In genomic region chr2:118725511-118725910, GRCm38 (mm10) we compare ENCODE assay signal across 35 mouse cellular contexts. TPM values are rescaled to one million over a fixed set of nuclear protein-coding genes. Genes with fewer than 3 reads are reported as not detected.
DNase-seq lines count a peak whose midpoint lies in the region; ATAC-seq lines count a peak whose summit lies in the region.
"Had no signal": no experiment of that assay in that cellular context is flagged by ENCODE, and none has a peak within 500 bp of the region (broad histone marks: within the 10 kb centered on the region; RNA-seq: fewer than 3 reads in every experiment).

No protein-coding gene starts in this region.

- 0 out of 2 replicates have a peak, but pooled peaks cover 3% of the 10 kb centered on the region for H3K4me1 ChIP-seq in midbrain, embryonic 11.5 days (ENCODE audit: control insufficient read depth, insufficient read depth, low read length)
- H3K4me1 ChIP-seq in midbrain, embryonic 10.5 days: peaks cover 12% of the 10 kb centered on the region
- no peaks in the 10 kb centered on the region; the same call in 1 of the 2 replicates for H3K4me1 ChIP-seq in forebrain, embryonic 14.5 days (ENCODE audit: control insufficient read depth, insufficient read depth, low read length)
- H3K4me1 ChIP-seq: hindbrain, embryonic 15.5 days had no signal

- no peak overlapping the region for H3K27ac ChIP-seq in midbrain, embryonic 11.5 days (ENCODE audit: low read depth, low read length)
- H3K27ac ChIP-seq in midbrain, embryonic 10.5 days (replicated peaks): no peak overlapping the region
- H3K27ac ChIP-seq in forebrain, embryonic 14.5 days (ENCODE audit: low read depth, low read length): no peak overlapping the region
- H3K27ac ChIP-seq: embryonic facial prominence, embryonic 13.5 days; forebrain, embryonic 10.5 days; heart, adult 2 months; hindbrain, embryonic 10.5 days; hindbrain, embryonic 15.5 days; lung, embryonic 15.5 days had no signal

- H3K4me3 ChIP-seq in midbrain, embryonic 11.5 days (ENCODE audit: low read depth, low read length): no peak overlapping the region
- no peak overlapping the region for H3K4me3 ChIP-seq in midbrain, embryonic 10.5 days
- H3K4me3 ChIP-seq in forebrain, embryonic 14.5 days (ENCODE audit: low read depth, low read length): no peak overlapping the region
- H3K4me3 ChIP-seq: embryonic facial prominence, embryonic 13.5 days; forebrain, embryonic 10.5 days; heart, adult 2 months; heart, embryonic 12.5 days; hindbrain, embryonic 10.5 days; hindbrain, embryonic 15.5 days; lung, embryonic 15.5 days had no signal

- H3K36me3 ChIP-seq in midbrain, embryonic 11.5 days (ENCODE audit: control insufficient read depth, insufficient read depth, low read length): no peaks in the 10 kb centered on the region
- H3K36me3 ChIP-seq in midbrain, embryonic 10.5 days: no peaks in the 10 kb centered on the region
- no peaks in the 10 kb centered on the region for H3K36me3 ChIP-seq in forebrain, embryonic 14.5 days (ENCODE audit: control insufficient read depth, insufficient read depth, low read length)
- H3K36me3 ChIP-seq: embryonic facial prominence, embryonic 13.5 days; forebrain, embryonic 10.5 days; heart, embryonic 12.5 days; hindbrain, embryonic 10.5 days; hindbrain, embryonic 15.5 days; lung, embryonic 15.5 days had no signal

- 85% methylated on average over 4 of the region's 4 CpGs for WGBS in midbrain, embryonic 11.5 days
- 92% methylated on average over 4 of the region's 4 CpGs for WGBS in midbrain, embryonic 10.5 days
- 87% methylated on average over 4 of the region's 4 CpGs for WGBS in forebrain, embryonic 14.5 days

- H3K9ac ChIP-seq in midbrain, embryonic 11.5 days (ENCODE audit: low read length): no peak overlapping the region
- H3K9ac ChIP-seq in forebrain, embryonic 14.5 days (ENCODE audit: low read length): no peak overlapping the region
- H3K9ac ChIP-seq: embryonic facial prominence, embryonic 13.5 days; heart, embryonic 12.5 days; hindbrain, embryonic 15.5 days; lung, embryonic 15.5 days had no signal

- ATAC-seq in midbrain, embryonic 11.5 days (ENCODE audit: low FRiP score): no peak
- ATAC-seq in forebrain, embryonic 14.5 days: no peak
- ATAC-seq: activated CD4-positive, CD25-positive, alpha-beta regulatory T cell, adult 4 months; forebrain, embryonic 16.5 days; inflammation-experienced regulatory T-cells, adult 6 months had no signal

- no peak overlapping the region for H3K4me2 ChIP-seq in midbrain, embryonic 11.5 days
- H3K4me2 ChIP-seq in forebrain, embryonic 14.5 days (ENCODE audit: low read length): no peak overlapping the region
- H3K4me2 ChIP-seq: embryonic facial prominence, embryonic 13.5 days; heart, embryonic 12.5 days; hindbrain, embryonic 15.5 days; liver, embryonic 11.5 days; lung, embryonic 15.5 days had no signal

- peak; percentile 37 to 61 for DNase-seq in kidney, adult 8-10 months
- DNase-seq in kidney, postnatal 25 days: no peak
- peak; percentile 8 for DNase-seq in midbrain, embryonic 11.5 days (ENCODE audit: low spot score, missing footprints)
- no peak for DNase-seq in midbrain, embryonic 10.5 days (ENCODE audit: low spot score)
- DNase-seq in adrenal gland, adult 2 months: peak; percentile 83
- peak; percentile 30 for DNase-seq in adrenal gland, postnatal 25 days
- no peak for DNase-seq in forebrain, embryonic 14.5 days (ENCODE audit: low spot score)
- DNase-seq: B cell, adult 2 months; cerebellum, adult 11 months; cerebellum, adult 9-10 months; kidney, adult 11 months; layer of hippocampus, adult 9-11 months; midbrain, embryonic 14.5 days; right cerebral cortex, postnatal 4 days; thymus, adult 2 months had no signal

- H3K9me3 ChIP-seq in midbrain, embryonic 11.5 days (ENCODE audit: control insufficient read depth, low read length): no peaks in the 10 kb centered on the region
- H3K9me3 ChIP-seq in midbrain, embryonic 10.5 days (replicated peaks): no peaks in the 10 kb centered on the region
- no peaks in the 10 kb centered on the region for H3K9me3 ChIP-seq in forebrain, embryonic 14.5 days (replicated peaks; ENCODE audit: control insufficient read depth, low read length)
- H3K9me3 ChIP-seq: embryonic facial prominence, embryonic 13.5 days; forebrain, embryonic 10.5 days; heart, embryonic 12.5 days; hindbrain, embryonic 10.5 days; hindbrain, embryonic 15.5 days; lung, embryonic 15.5 days had no signal

- peaks cover 2% of the 10 kb centered on the region; the same call in 1 of the 2 replicates for H3K27me3 ChIP-seq in midbrain, embryonic 11.5 days (ENCODE audit: control insufficient read depth, insufficient read depth, low read length)
- peaks cover 56% of the 10 kb centered on the region for H3K27me3 ChIP-seq in midbrain, embryonic 10.5 days (ENCODE audit: low read depth, poor library complexity, severe bottlenecking)
- H3K27me3 ChIP-seq in forebrain, embryonic 14.5 days (replicated peaks; ENCODE audit: control insufficient read depth, insufficient read depth, low read length): peaks cover 3% of the 10 kb centered on the region; the same call in 1 of the 2 replicates

RNA-seq across cellular contexts. Expression of gene Plcb2, which starts 2.7 kb away (rescaled TPM):
- polyA plus RNA-seq in midbrain, embryonic 11.5 days (2014; fragmentation: Nextera tagmentation; extraction: Ambion mirVana): 0.20 and 0.33 TPM in 2 replicates
- polyA plus RNA-seq in midbrain, embryonic 10.5 days (2016; fragmentation: Nextera tagmentation; extraction: Ambion mirVana): 0.09 and 0.34 TPM in 2 replicates
- 1 to 10 TPM; 1.6 to 2.4 TPM for total RNA-seq in adrenal gland, adult 2 months (2021)
- 0.97 and 1.4 TPM in 2 replicates for polyA plus RNA-seq in adrenal gland, adult 2 months (2012; rRNA removed)
- 0.76 and 2.1 TPM in 2 replicates for total RNA-seq in adrenal gland, postnatal 25 days (2021)
- 0.48 and 0.57 TPM in 2 replicates for polyA plus RNA-seq in forebrain, embryonic 14.5 days (2014; fragmentation: Nextera tagmentation; extraction: Ambion mirVana)

RNA-seq across cellular contexts. Expression of gene Inafm2, which starts 20.0 kb away (rescaled TPM):
- polyA plus RNA-seq in midbrain, embryonic 11.5 days (2014; fragmentation: Nextera tagmentation; extraction: Ambion mirVana): 36.0 and 39.9 TPM in 2 replicates
- polyA plus RNA-seq in midbrain, embryonic 10.5 days (2016; fragmentation: Nextera tagmentation; extraction: Ambion mirVana): 24.2 and 24.6 TPM in 2 replicates
- 10 to 100 TPM; 30.0 to 45.0 TPM for total RNA-seq in adrenal gland, adult 2 months (2021)
- 22.1 and 31.3 TPM in 2 replicates for polyA plus RNA-seq in adrenal gland, adult 2 months (2012; rRNA removed)
- 33.9 and 37.3 TPM in 2 replicates for total RNA-seq in adrenal gland, postnatal 25 days (2021)
- 32.1 and 33.7 TPM in 2 replicates for polyA plus RNA-seq in forebrain, embryonic 14.5 days (2014; fragmentation: Nextera tagmentation; extraction: Ambion mirVana)

RNA-seq across cellular contexts. Expression of gene Ankrd63, which starts 21.7 kb away (rescaled TPM):
- not detected in 2 replicates for polyA plus RNA-seq in midbrain, embryonic 11.5 days (2014; fragmentation: Nextera tagmentation; extraction: Ambion mirVana)
- not detected in 2 replicates for polyA plus RNA-seq in midbrain, embryonic 10.5 days (2016; fragmentation: Nextera tagmentation; extraction: Ambion mirVana)
- under 1 TPM; 0.14 to 0.35 TPM for total RNA-seq in adrenal gland, adult 2 months (2021)
- 0.26 and 0.29 TPM in 2 replicates for polyA plus RNA-seq in adrenal gland, adult 2 months (2012; rRNA removed)
- total RNA-seq in adrenal gland, postnatal 25 days (2021): 0.27 and 0.67 TPM in 2 replicates
- 0.28 and 0.41 TPM in 2 replicates for polyA plus RNA-seq in forebrain, embryonic 14.5 days (2014; fragmentation: Nextera tagmentation; extraction: Ambion mirVana)
- total RNA-seq: gastrocnemius, adult 8-10 months; monocyte, adult 5-6 weeks had no signal
- polyA plus RNA-seq: activated CD4-positive, CD25-positive, alpha-beta regulatory T cell, adult 4 months; forebrain, embryonic 10.5 days; hindbrain, embryonic 10.5 days; inflammation-experienced regulatory T-cells, adult 6 months; limb, embryonic 11.5 days; liver, embryonic 11.5 days; midbrain, embryonic 14.5 days; neural tube, embryonic 14.5 days had no signal

RNA-seq across cellular contexts. Expression of gene Ccdc9b, which starts 37.0 kb away (rescaled TPM):
- 0.86 and 0.92 TPM in 2 replicates for polyA plus RNA-seq in midbrain, embryonic 11.5 days (2014; fragmentation: Nextera tagmentation; extraction: Ambion mirVana)
- polyA plus RNA-seq in midbrain, embryonic 10.5 days (2016; fragmentation: Nextera tagmentation; extraction: Ambion mirVana): 0.42 and 1.1 TPM in 2 replicates
- total RNA-seq in adrenal gland, adult 2 months (2021): 10 to 100 TPM in 1 of 2 experiments, 1 to 10 TPM in 1; 3.3 to 13.9 TPM
- 4.0 and 5.3 TPM in 2 replicates for polyA plus RNA-seq in adrenal gland, adult 2 months (2012; rRNA removed)
- 6.1 and 8.1 TPM in 2 replicates for total RNA-seq in adrenal gland, postnatal 25 days (2021)
- 1.0 and 1.2 TPM in 2 replicates for polyA plus RNA-seq in forebrain, embryonic 14.5 days (2014; fragmentation: Nextera tagmentation; extraction: Ambion mirVana)
- polyA plus RNA-seq: activated CD4-positive, CD25-positive, alpha-beta regulatory T cell, adult 4 months had no signal

RNA-seq across cellular contexts. Expression of gene Phgr1, which starts 47.1 kb away (rescaled TPM):
- not detected in 2 replicates for polyA plus RNA-seq in midbrain, embryonic 11.5 days (2014; fragmentation: Nextera tagmentation; extraction: Ambion mirVana)
- polyA plus RNA-seq in midbrain, embryonic 10.5 days (2016; fragmentation: Nextera tagmentation; extraction: Ambion mirVana): not detected in 2 replicates
- not detected for total RNA-seq in adrenal gland, adult 2 months (2021)
- 0.83 TPM in 1 of 2 replicates, not detected in the other for polyA plus RNA-seq in adrenal gland, adult 2 months (2012; rRNA removed)
- not detected in 2 replicates for total RNA-seq in adrenal gland, postnatal 25 days (2021)
- not detected in 2 replicates for polyA plus RNA-seq in forebrain, embryonic 14.5 days (2014; fragmentation: Nextera tagmentation; extraction: Ambion mirVana)
- total RNA-seq: gastrocnemius, adult 8-10 months; gastrocnemius, postnatal 4 days; heart, adult 2 months; left cerebral cortex, adult 18-20 months; left cerebral cortex, postnatal 14 days; megakaryocyte progenitor cell, adult 5-6 weeks; monocyte, adult 5-6 weeks had no signal
- polyA plus RNA-seq: activated CD4-positive, CD25-positive, alpha-beta regulatory T cell, adult 4 months; embryonic facial prominence, embryonic 13.5 days; forebrain, embryonic 10.5 days; forebrain, embryonic 16.5 days; heart, adult 2 months; heart, embryonic 12.5 days; heart, postnatal 0 days; hindbrain, embryonic 10.5 days; hindbrain, embryonic 15.5 days; inflammation-experienced regulatory T-cells, adult 6 months; limb, embryonic 11.5 days; liver, embryonic 11.5 days; lung, embryonic 15.5 days; midbrain, embryonic 14.5 days; neural tube, embryonic 14.5 days had no signal

Comparison
In these comparisons a context has a peak if more than half of its experiments do, and no peak if none do; other contexts are left out.
1. DNase-seq: peak in kidney, adult 8-10 months (2 of 2), midbrain, embryonic 11.5 days (single experiment), adrenal gland, adult 2 months (single experiment) and adrenal gland, postnatal 25 days (single experiment); none in kidney, postnatal 25 days (0 of 2), midbrain, embryonic 10.5 days (single experiment) and forebrain, embryonic 14.5 days (single experiment).